Mouse (Mus musculus): Measurements from ENCODE around the gene Fubp1. TPM values are rescaled to one million over a fixed set of nuclear protein-coding genes. Genes with fewer than 3 reads are reported as not detected.

Fubp1 gene
- polyA plus RNA-seq (2021; fragmentation: Nextera tagmentation) = 60.0 and 71.1 TPM in 2 replicates
- long read RNA-seq, experiment 1, full-length matches to known transcripts = 87 of 169 reads
- long read RNA-seq, experiment 1, partial matches to known transcripts = 30 of 169 reads
- long read RNA-seq, experiment 1, other reads (novel, unspliced or antisense) = 52 of 169 reads
- long read RNA-seq, experiment 2, full-length matches to known transcripts = 11 of 79 reads
- long read RNA-seq, experiment 2, partial matches to known transcripts = 50 of 79 reads
- long read RNA-seq, experiment 2, other reads (novel, unspliced or antisense) = 18 of 79 reads

DNA sequence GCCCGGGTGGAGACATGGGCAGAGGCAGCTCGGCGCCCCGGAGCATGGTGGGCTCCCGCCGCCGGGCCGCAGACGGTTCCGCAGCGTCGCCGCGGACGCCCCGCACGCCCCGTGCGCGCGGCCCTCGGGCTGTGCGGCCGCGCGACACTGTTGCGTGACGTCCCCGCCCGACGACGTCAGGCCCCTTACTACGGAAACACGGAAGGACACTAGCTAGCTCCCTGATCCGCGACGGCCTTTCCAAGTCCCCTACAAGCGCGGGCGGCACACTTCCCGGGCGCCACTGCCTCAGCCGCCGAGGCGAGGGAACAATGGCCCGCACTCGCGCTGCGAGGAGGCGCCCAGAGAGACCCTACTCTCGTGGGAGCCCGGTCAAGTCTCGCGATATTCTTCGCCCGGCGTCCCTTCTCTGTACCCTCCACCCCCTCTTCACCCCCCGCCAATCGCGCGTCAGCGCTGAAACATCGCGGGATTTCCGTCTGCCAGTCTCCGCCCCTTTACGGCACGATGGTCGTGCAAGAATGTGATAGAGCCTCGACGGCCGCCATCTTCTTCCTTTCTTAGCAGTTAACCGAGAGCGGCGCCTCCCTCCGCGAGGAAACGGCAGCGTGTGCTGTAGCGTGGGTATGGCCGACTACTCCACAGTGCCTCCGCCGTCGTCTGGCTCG, at the start of gene Fubp1, which contains the start of gene Dnajb4:
Gene Fubp1 (plus strand): TSS at position 456 of the 668 bp plus-strand sequence.
Gene Dnajb4 (minus strand): TSS at position 336 of the 668 bp plus-strand sequence.

DNA sequence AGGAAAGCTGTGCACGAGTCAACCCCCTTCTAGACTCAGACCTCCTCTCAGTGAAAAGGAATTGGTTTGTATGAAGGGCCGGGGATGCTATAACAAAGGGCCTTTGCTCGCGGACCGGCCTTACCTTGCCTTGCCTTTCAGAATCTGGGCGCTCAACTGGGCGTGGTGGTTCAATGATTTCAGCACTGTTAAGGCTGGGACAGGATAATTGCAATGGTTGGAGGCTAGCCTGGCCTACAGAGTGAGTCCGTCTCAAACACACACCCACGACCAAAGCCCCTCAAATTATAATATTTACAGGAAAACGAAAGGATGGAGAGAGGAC, 44.2 kb upstream of the Fubp1 start, which contains the start of gene Gipc2:
Gene Gipc2 (minus strand): TSS at position 132 of the 325 bp plus-strand sequence.

DNA sequence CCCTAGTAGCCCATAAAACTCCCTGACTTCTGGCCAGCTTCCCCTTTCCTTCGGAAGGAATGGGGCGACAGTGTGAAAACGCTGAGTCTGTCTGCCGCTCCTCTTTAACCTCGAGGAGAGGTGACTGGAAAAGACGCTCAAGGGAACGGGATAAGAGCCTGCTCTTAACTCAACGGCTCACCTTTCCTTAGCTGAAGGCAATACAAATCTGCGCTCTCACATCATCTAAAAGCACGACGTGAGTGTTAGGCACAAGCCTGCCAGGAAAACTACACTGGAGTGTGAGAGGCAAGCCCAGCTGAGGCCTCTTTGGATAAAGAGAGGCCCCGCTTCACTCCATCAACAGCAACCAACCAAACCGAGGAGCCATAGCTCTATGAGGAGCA, 55.8 kb downstream of the Fubp1 start, which contains the start of gene Nexn:
Gene Nexn (minus strand): TSS at position 315 of the 386 bp plus-strand sequence.

Other genes starting within 250 kb of the Fubp1 start
- gene Gipc2, start 44.2 kb upstream of the Fubp1 start, polyA plus RNA-seq (2021; fragmentation: Nextera tagmentation) = 6.1 and 7.7 TPM in 2 replicates
- gene Dnajb4, start 120 bp upstream of the Fubp1 start, polyA plus RNA-seq (2021; fragmentation: Nextera tagmentation) = 42.6 and 44.9 TPM in 2 replicates
- gene Nexn, start 55.9 kb downstream of the Fubp1 start, polyA plus RNA-seq (2021; fragmentation: Nextera tagmentation) = 5.5 and 5.8 TPM in 2 replicates
- 10.3 and 18.5 TPM in 2 replicates for gene Miga1, start 130.0 kb downstream of the Fubp1 start, polyA plus RNA-seq (2021; fragmentation: Nextera tagmentation)
- 62.5 and 69.5 TPM in 2 replicates for gene Usp33, start 136.1 kb downstream of the Fubp1 start, polyA plus RNA-seq (2021; fragmentation: Nextera tagmentation)
- gene Zzz3, start 185.1 kb downstream of the Fubp1 start, polyA plus RNA-seq (2021; fragmentation: Nextera tagmentation) = 6.6 and 11.1 TPM in 2 replicates